Mouse (Mus musculus) embryonic facial prominence, embryonic 12.5 days (tissue): ENCODE results near the gene H2-Aa. TPM values are rescaled to one million over a fixed set of nuclear protein-coding genes. Genes with fewer than 3 reads are reported as not detected.
A peak's percentile ranks its signal among the peaks of the same experiment; 100 is the strongest.

Experiments used
- ATAC-seq: fragments of 200-750 bp; cut with Nextera tagmentation; 2 replicates; pipeline ENCODE4 v1.8.0; 2017; ENCODE audit not compliant: insufficient number of reproducible peaks, insufficient read depth, low FRiP score, low TSS enrichment
- H3K27ac ChIP-seq: fragments of 300-500 bp; sonication (generic); 2 replicates; pipeline ENCODE4 v1.5.1; 2016; ENCODE audit warnings: mild to moderate bottlenecking
- H3K27me3 ChIP-seq: fragments of 300-500 bp; sonication (generic); 2 replicates; pipeline ENCODE4 v1.6.1; 2016; ENCODE audit warnings: mild to moderate bottlenecking, moderate library complexity
- H3K36me3 ChIP-seq: fragments of 300-500 bp; sonication (generic); 2 replicates; pipeline ENCODE4 v1.6.1; 2016; ENCODE audit warnings: mild to moderate bottlenecking
- H3K4me1 ChIP-seq: fragments of 300-500 bp; sonication (generic); 2 replicates; pipeline ENCODE4 v1.6.1; 2016
- H3K4me2 ChIP-seq: fragments of 300-500 bp; sonication (generic); replicated peaks from 2 replicates; pipeline ENCODE4 v1.6.1; 2016; ENCODE audit warnings: mild to moderate bottlenecking, moderate library complexity
- H3K4me3 ChIP-seq: fragments of 300-500 bp; sonication (generic); 2 replicates; pipeline ENCODE4 v1.5.1; 2016; ENCODE audit warnings: mild to moderate bottlenecking
- H3K9ac ChIP-seq: fragments of 300-500 bp; sonication (generic); 2 replicates; pipeline ENCODE4 v1.6.1; 2016; ENCODE audit warnings: mild to moderate bottlenecking, moderate library complexity
- H3K9me3 ChIP-seq: fragments of 300-500 bp; sonication (generic); 2 replicates; pipeline ENCODE4 v1.6.1; 2016; ENCODE audit warnings: mild to moderate bottlenecking, moderate library complexity
- WGBS: fragments of 180-500 bp; shearing (Covaris S2); methylation state at CpG from one replicate; pipeline ENCODE4 v1.1.7; 2016; 5-methylcytosine and 5-hydroxymethylcytosine counted together
- polyA plus RNA-seq: library from polyadenylated mRNA; unstranded; fragments of >200 nt; fragmentation: Nextera tagmentation; extraction: Ambion mirVana; gene quantifications from 2 replicates; pipeline ENCODE4 v1.2.1, GENCODE M21; 2016

H2-Aa gene
- polyA plus RNA-seq, 1 experiment from 2014 or later, result 0.19 TPM

GRCm38 (mm10) chr17:34281836-34282235, 5.8 kb downstream of the H2-Aa start:
- Histone ChIP-seq H3K27ac (no peak overlapping the region), H3K36me3 (no peaks in the 10 kb centered on the region), H3K4me3 (no peak overlapping the region), H3K27me3 (peaks cover 5% of the 10 kb centered on the region; the same call in 1 of the 2 replicates), H3K9me3 (no peaks in the 10 kb centered on the region), H3K4me1 (no peaks in the 10 kb centered on the region), H3K9ac (no peak overlapping the region), H3K4me2 (no peak overlapping the region)
- ATAC-seq, result no peak
- 72% methylated on average over 1 of the region's 1 CpGs for WGBS

GRCm38 (mm10) chr17:34280499-34281038, 7.1 kb downstream of the H2-Aa start:
- Histone ChIP-seq H3K27me3 (peaks cover 5% of the 10 kb centered on the region; the same call in 1 of the 2 replicates), H3K27ac (no peak overlapping the region), H3K4me1 (no peaks in the 10 kb centered on the region), H3K4me3 (no peak overlapping the region), H3K9me3 (no peaks in the 10 kb centered on the region), H3K4me2 (no peak overlapping the region), H3K9ac (no peak overlapping the region), H3K36me3 (no peaks in the 10 kb centered on the region)
- ATAC-seq, result peak; percentile 81
- 81% methylated on average over 1 of the region's 1 CpGs for WGBS

- no peaks in the 10 kb centered on the region for H3K9me3 ChIP-seq
- no peak overlapping the region for H3K9ac ChIP-seq
- no peak for ATAC-seq
- H3K27ac ChIP-seq, result no peak overlapping the region
- 92% methylated on average over 1 of the region's 1 CpGs for WGBS
- H3K27me3 ChIP-seq, result no peaks in the 10 kb centered on the region
- H3K4me3 ChIP-seq, result no peak overlapping the region
- H3K36me3 ChIP-seq, result no peaks in the 10 kb centered on the region
- no peak overlapping the region for H3K4me2 ChIP-seq
- no peaks in the 10 kb centered on the region for H3K4me1 ChIP-seq
Measured at GRCm38 (mm10) chr17:34272102-34272501, 15.5 kb downstream of the H2-Aa start.

- Histone ChIP-seq H3K36me3 (no peaks in the 10 kb centered on the region), H3K27me3 (no peaks in the 10 kb centered on the region), H3K4me1 (no peaks in the 10 kb centered on the region), H3K9me3 (no peaks in the 10 kb centered on the region), H3K27ac (no peak overlapping the region), H3K4me3 (no peak overlapping the region), H3K9ac (no peak overlapping the region), H3K4me2 (no peak overlapping the region)
- ATAC-seq, result no peak
- WGBS, result 76% methylated on average over 2 of the region's 2 CpGs
Measured at GRCm38 (mm10) chr17:34270940-34271339, 16.7 kb downstream of the H2-Aa start.

GRCm38 (mm10) chr17:34270230-34270629, 17.4 kb downstream of the H2-Aa start:
- no peak overlapping the region for H3K4me2 ChIP-seq
- 88% methylated on average over 2 of the region's 2 CpGs for WGBS

GRCm38 (mm10) chr17:34269817-34270216, 17.8 kb downstream of the H2-Aa start:
- no peaks in the 10 kb centered on the region for H3K36me3 ChIP-seq
- no peak for ATAC-seq
- no peak overlapping the region for H3K27ac ChIP-seq
- WGBS, result 78% methylated on average over 4 of the region's 4 CpGs
- H3K27me3 ChIP-seq, result peaks cover 9% of the 10 kb centered on the region
- H3K9me3 ChIP-seq, result no peaks in the 10 kb centered on the region
- H3K4me1 ChIP-seq, result 0 out of 2 replicates have a peak, but pooled peaks cover 3% of the 10 kb centered on the region
- no peak overlapping the region for H3K4me2 ChIP-seq
- no peak overlapping the region for H3K4me3 ChIP-seq
- no peak overlapping the region for H3K9ac ChIP-seq

More at GRCm38 (mm10) chr17:34270230-34270629, 17.4 kb downstream of the H2-Aa start:
- H3K36me3 ChIP-seq, result no peaks in the 10 kb centered on the region
- no peak for ATAC-seq
- H3K4me1 ChIP-seq, result no peaks in the 10 kb centered on the region
- H3K4me3 ChIP-seq, result no peak overlapping the region
- no peaks in the 10 kb centered on the region for H3K9me3 ChIP-seq
- H3K27ac ChIP-seq, result no peak overlapping the region
- H3K27me3 ChIP-seq, result peaks cover 5% of the 10 kb centered on the region; the same call in 1 of the 2 replicates
- H3K9ac ChIP-seq, result no peak overlapping the region

GRCm38 (mm10) chr17:34268748-34269147, 18.9 kb downstream of the H2-Aa start:
- no peak for ATAC-seq
- H3K9me3 ChIP-seq, result no peaks in the 10 kb centered on the region
- H3K27ac ChIP-seq, result no peak overlapping the region
- H3K36me3 ChIP-seq, result no peaks in the 10 kb centered on the region
- 87% methylated on average over 2 of the region's 2 CpGs for WGBS
- 0 out of 2 replicates have a peak, but pooled peaks cover 6% of the 10 kb centered on the region for H3K4me1 ChIP-seq
- H3K4me2 ChIP-seq, result no peak overlapping the region
- H3K4me3 ChIP-seq, result no peak overlapping the region
- H3K9ac ChIP-seq, result no peak overlapping the region
- H3K27me3 ChIP-seq, result peaks cover 20% of the 10 kb centered on the region

GRCm38 (mm10) chr17:34268262-34268661, 19.4 kb downstream of the H2-Aa start:
- no peak overlapping the region for H3K27ac ChIP-seq
- no peak for ATAC-seq
- 0 out of 2 replicates have a peak, but pooled peaks cover 6% of the 10 kb centered on the region for H3K4me1 ChIP-seq
- no peak overlapping the region for H3K4me3 ChIP-seq
- WGBS, result 74% methylated on average over 2 of the region's 2 CpGs
- peaks cover 24% of the 10 kb centered on the region for H3K27me3 ChIP-seq
- no peak overlapping the region for H3K4me2 ChIP-seq
- H3K36me3 ChIP-seq, result no peaks in the 10 kb centered on the region
- no peaks in the 10 kb centered on the region for H3K9me3 ChIP-seq
- no peak overlapping the region for H3K9ac ChIP-seq

- Histone ChIP-seq H3K4me1 (0 out of 2 replicates have a peak, but pooled peaks cover 6% of the 10 kb centered on the region), H3K4me2 (peak overlapping the region; percentile 95), H3K9ac (peak overlapping the region; percentile 53), H3K27ac (no peak overlapping the region; the same call in 1 of the 2 replicates), H3K9me3 (no peaks in the 10 kb centered on the region), H3K27me3 (peaks cover 27% of the 10 kb centered on the region), H3K36me3 (no peaks in the 10 kb centered on the region), H3K4me3 (peak overlapping the region; percentile 53)
- under 1% methylated on average over 88 of the region's 93 CpGs for WGBS
- no peak for ATAC-seq
Measured at GRCm38 (mm10) chr17:34264452-34265351, 22.9 kb downstream of the H2-Aa start.

GRCm38 (mm10) chr17:34263811-34264371, 23.7 kb downstream of the H2-Aa start:
- H3K4me3 ChIP-seq, result peak overlapping the region; percentile 53
- no peaks in the 10 kb centered on the region for H3K9me3 ChIP-seq
- no peak overlapping the region for H3K27ac ChIP-seq
- peak overlapping the region; percentile 95 for H3K4me2 ChIP-seq
- 0 out of 2 replicates have a peak, but pooled peaks cover 6% of the 10 kb centered on the region for H3K4me1 ChIP-seq
- no peaks in the 10 kb centered on the region for H3K36me3 ChIP-seq
- H3K9ac ChIP-seq, result no peak overlapping the region
- 4% methylated on average over 14 of the region's 14 CpGs for WGBS
- no peak for ATAC-seq
- peaks cover 32% of the 10 kb centered on the region for H3K27me3 ChIP-seq

GRCm38 (mm10) chr17:34263068-34263467, 24.6 kb downstream of the H2-Aa start:
- peak overlapping the region; percentile 95 for H3K4me2 ChIP-seq
- peak; percentile 55; the same call in 1 of the 2 replicates for ATAC-seq
- no peak overlapping the region for H3K27ac ChIP-seq
- no peaks in the 10 kb centered on the region for H3K9me3 ChIP-seq
- H3K36me3 ChIP-seq, result no peaks in the 10 kb centered on the region
- WGBS, result 1% methylated on average over 8 of the region's 8 CpGs
- H3K4me3 ChIP-seq, result peak overlapping the region; percentile 53
- H3K9ac ChIP-seq, result peak overlapping the region; percentile 38
- H3K27me3 ChIP-seq, result peaks cover 32% of the 10 kb centered on the region
- H3K4me1 ChIP-seq, result 0 out of 2 replicates have a peak, but pooled peaks cover 6% of the 10 kb centered on the region
